Mouse (Mus musculus): ENCODE results near the gene Elp6. TPM values are rescaled to one million over a fixed set of nuclear protein-coding genes. Genes with fewer than 3 reads are reported as not detected.

The Elp6 gene
- polyA plus RNA-seq, 1 experiment from 2014 or later: 46.6 TPM

DNA sequence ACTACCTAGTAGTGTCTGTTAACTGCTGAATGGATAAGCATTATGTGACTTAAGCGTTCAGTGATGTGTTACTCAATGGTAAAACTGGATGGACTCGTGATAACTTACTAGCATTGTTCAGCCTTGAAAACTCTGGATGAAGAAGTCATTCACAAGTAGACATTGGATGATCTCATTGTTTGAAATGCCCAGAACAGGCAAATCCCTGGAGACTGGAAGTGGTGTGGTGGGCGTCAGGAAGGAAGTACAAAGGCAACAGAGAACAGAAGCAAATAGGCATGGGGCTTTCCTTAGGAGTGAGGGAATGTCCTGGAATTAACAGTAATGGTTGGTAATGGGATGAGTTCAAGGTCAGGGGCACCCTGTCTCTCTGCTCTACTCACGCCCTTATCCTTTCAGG is 43.9 kb downstream of the Elp6 start:
- no peaks in the 10 kb centered on the region for H3K9me3 ChIP-seq (replicated peaks)
- H3K4me1 ChIP-seq: peaks cover 11% of the 10 kb centered on the region
- 88% methylated on average over 4 of the region's 4 CpGs for WGBS
- no peak overlapping the region for H3K27ac ChIP-seq
- no peak overlapping the region for H3K4me3 ChIP-seq
- DNase-seq (ENCODE audit: low spot score): no peak
- H3K27me3 ChIP-seq (ENCODE audit: low read depth, poor library complexity, severe bottlenecking): no peaks in the 10 kb centered on the region
- no peaks in the 10 kb centered on the region; the same call in 1 of the 2 replicates for H3K36me3 ChIP-seq

DNA sequence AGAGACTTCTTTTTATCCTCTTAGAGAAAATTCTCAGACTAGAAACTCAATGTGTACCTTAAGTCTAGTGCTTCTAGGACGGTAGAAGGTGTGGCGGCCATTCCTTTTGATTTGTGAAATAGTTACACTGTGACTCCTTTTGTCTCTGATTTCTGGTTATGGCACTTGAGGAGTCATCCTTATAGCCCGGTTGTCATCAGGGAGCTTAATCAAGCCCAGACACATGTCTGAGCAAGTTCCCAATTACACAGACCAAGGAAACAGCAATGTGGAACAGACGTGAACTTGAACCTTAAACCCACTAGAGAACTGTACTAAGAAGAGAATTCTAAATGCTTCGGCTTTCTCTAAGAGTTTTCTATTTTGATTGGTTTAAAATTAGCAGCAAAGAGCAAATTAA is 45.2 kb downstream of the Elp6 start:
- Histone ChIP-seq H3K4me1 (peaks cover 6% of the 10 kb centered on the region), H3K9me3 (replicated peaks) (no peaks in the 10 kb centered on the region), H3K36me3 (peaks cover 3% of the 10 kb centered on the region; the same call in 1 of the 2 replicates), H3K27me3 (ENCODE audit: low read depth, poor library complexity, severe bottlenecking) (no peaks in the 10 kb centered on the region), H3K27ac (no peak overlapping the region), H3K4me3 (no peak overlapping the region)
- DNase-seq (ENCODE audit: low spot score): no peak
- WGBS: 81% methylated on average over 5 of the region's 5 CpGs

DNA sequence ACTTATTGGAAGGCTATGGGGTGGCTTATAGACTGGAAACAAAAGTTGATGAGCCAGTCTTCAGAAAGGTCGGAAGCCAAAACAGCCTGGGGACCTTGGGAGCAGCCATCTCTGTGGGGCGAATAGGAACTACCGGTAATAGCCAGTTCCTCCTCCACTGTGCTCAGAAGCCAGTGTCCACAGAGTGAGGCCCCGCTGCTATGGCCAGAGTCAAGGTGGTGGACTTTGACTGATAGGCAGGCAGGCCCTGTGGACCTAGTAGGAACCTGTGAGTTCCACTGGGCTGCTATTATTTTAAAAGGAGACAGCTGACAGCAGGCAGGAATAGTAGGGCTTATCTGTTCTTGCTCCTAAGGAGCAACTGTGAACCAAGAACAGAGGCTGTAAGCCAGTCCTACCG is 45.6 kb downstream of the Elp6 start:
- Histone ChIP-seq H3K27ac (no peak overlapping the region), H3K36me3 (peaks cover 3% of the 10 kb centered on the region; the same call in 1 of the 2 replicates), H3K27me3 (ENCODE audit: low read depth, poor library complexity, severe bottlenecking) (no peaks in the 10 kb centered on the region), H3K4me1 (peaks cover 2% of the 10 kb centered on the region), H3K4me3 (no peak overlapping the region), H3K9me3 (replicated peaks) (no peaks in the 10 kb centered on the region)
- no peak for DNase-seq (ENCODE audit: low spot score)
- 87% methylated on average over 5 of the region's 5 CpGs for WGBS

DNA sequence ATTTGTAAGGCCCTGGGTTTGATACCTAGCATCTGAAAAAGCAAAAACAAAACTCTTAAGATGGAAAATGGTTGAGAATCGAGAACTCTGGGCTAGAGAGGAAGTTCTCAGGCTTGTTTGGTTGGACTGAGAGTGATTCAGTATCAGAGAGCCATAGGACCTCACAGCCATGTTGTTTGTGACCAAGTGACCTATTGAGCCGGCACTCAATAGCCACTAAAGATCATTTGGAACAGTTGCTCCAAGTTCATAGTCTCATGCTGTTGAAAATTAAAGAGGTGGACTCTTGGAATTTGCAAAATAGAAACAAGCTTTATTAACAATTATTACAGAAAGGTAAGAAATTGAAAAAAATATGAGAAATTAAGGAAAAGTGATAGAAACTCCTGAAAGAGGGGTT is 46.4 kb downstream of the Elp6 start:
- no peak overlapping the region for H3K4me3 ChIP-seq
- no peaks in the 10 kb centered on the region; the same call in 1 of the 2 replicates for H3K4me1 ChIP-seq
- WGBS: 85% methylated on average over 2 of the region's 2 CpGs
- no peak overlapping the region for H3K27ac ChIP-seq
- H3K9me3 ChIP-seq (replicated peaks): no peaks in the 10 kb centered on the region
- no peak for DNase-seq (ENCODE audit: low spot score)
- no peaks in the 10 kb centered on the region for H3K27me3 ChIP-seq (ENCODE audit: low read depth, poor library complexity, severe bottlenecking)
- peaks cover 6% of the 10 kb centered on the region; the same call in 1 of the 2 replicates for H3K36me3 ChIP-seq

DNA sequence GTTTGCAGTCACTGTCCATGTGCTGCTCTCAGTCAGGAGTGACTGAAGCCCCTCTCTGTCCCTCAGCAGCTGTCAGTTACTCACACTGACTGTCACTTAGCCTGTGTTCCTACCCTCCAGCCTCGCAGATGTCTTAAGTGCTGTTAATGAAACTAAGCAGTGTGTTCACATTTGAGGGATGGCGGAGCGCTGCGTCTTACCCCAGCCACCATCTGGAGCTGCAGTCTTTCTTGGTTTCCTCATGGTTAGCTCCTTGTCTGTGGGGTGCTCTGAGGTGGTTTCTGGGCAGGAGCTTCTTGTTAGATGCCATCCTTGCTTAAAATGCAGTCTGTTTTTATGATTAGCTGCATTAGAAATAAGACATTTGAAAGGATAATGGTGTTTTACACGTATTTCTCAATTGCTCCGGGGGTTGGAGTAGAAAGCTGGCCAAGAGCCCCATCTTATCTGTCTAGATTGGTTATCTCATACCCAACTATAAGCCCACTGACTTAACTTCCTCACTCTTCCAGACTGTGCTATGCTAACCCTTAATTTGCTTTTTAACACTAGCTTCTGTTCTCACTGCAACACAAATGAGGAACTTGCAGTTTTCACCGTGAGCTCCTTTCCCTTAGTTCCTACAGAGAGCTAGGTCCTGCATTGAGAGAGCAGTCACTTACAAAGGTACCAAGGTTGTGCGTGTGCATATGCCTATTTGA is 47.1 kb downstream of the Elp6 start:
- WGBS: 90% methylated on average over 8 of the region's 8 CpGs
- Histone ChIP-seq H3K27ac (no peak overlapping the region), H3K9me3 (replicated peaks) (no peaks in the 10 kb centered on the region), H3K36me3 (peaks cover 9% of the 10 kb centered on the region; the same call in 1 of the 2 replicates), H3K4me3 (no peak overlapping the region), H3K4me1 (no peaks in the 10 kb centered on the region; the same call in 1 of the 2 replicates), H3K27me3 (ENCODE audit: low read depth, poor library complexity, severe bottlenecking) (no peaks in the 10 kb centered on the region)
- DNase-seq (ENCODE audit: low spot score): no peak

DNA sequence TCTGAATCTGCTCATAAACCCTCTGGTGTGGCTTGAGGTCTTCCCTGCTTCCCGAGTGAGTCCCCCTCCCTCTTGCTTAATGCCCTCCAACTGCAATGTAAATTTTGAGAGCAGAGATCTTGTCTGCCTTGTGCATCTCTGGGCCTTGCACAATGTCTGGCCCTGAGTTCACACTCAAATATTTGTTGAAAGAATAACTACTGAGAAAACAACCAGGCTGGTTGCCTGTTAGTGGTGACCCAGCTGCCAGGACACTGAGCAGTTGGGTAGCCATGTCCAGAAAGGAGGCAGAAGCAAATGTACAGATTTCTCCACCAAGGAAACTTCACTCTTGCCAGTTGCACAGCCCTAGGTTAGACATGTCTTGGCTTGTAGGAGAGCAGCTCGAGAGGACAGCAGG is 53.4 kb downstream of the Elp6 start:
- H3K27ac ChIP-seq: no peak overlapping the region
- no peak for DNase-seq (ENCODE audit: low spot score)
- WGBS: 86% methylated on average over 2 of the region's 2 CpGs

DNA sequence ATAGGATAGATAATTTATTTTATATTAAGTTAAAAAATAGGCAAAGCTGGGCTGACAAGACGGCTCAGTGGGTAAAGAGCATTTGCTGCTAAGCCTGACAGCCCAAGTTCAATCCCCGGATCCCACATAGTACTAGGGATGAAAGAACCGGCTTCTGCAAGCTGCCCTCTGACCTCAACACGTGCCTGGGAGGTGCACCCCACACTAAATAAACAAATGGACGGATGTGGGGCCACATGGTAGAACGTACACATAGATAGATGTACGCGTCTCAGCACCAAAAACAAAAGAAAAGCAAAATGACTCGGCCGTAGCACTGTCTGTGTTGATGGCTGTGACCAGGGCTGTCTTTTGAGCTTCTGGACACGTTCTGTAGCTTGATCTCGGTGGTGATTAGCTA is 56.3 kb downstream of the Elp6 start:
- Histone ChIP-seq H3K4me1 (no peaks in the 10 kb centered on the region), H3K27me3 (ENCODE audit: low read depth, poor library complexity, severe bottlenecking) (no peaks in the 10 kb centered on the region), H3K36me3 (peaks cover 43% of the 10 kb centered on the region), H3K9me3 (replicated peaks) (no peaks in the 10 kb centered on the region), H3K27ac (no peak overlapping the region), H3K4me3 (no peak overlapping the region)
- 81% methylated on average over 12 of the region's 12 CpGs for WGBS
- DNase-seq (ENCODE audit: low spot score): no peak

More for the DNA sequence above, 53.4 kb downstream of the Elp6 start:
- Histone ChIP-seq H3K4me3 (no peak overlapping the region), H3K36me3 (peaks cover 28% of the 10 kb centered on the region), H3K27me3 (ENCODE audit: low read depth, poor library complexity, severe bottlenecking) (no peaks in the 10 kb centered on the region), H3K4me1 (no peaks in the 10 kb centered on the region), H3K9me3 (replicated peaks) (no peaks in the 10 kb centered on the region)

DNA sequence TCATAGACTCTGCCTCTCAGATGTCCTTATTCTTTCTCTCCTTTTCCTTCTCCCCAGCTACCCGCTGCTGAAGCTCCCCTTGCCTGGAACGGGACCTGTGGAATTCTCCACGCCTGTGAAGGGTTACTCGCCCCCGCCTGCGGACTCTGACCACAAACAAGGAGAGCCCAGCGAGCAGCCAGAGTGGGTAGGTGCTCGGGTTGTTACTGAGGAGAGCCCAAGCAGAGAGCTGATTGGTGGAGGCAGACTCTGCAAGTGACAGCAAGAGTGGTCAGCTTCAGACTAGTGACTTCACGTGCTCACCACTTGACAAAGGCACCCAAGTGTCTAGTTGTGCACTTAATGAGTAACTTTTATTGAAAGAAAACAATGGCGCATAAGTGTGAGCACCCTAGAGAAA is 57.4 kb downstream of the Elp6 start:
- Histone ChIP-seq H3K4me1 (0 out of 2 replicates have a peak, but pooled peaks cover 5% of the 10 kb centered on the region), H3K4me3 (no peak overlapping the region), H3K27me3 (ENCODE audit: low read depth, poor library complexity, severe bottlenecking) (no peaks in the 10 kb centered on the region), H3K9me3 (replicated peaks) (no peaks in the 10 kb centered on the region), H3K36me3 (peaks cover 39% of the 10 kb centered on the region), H3K27ac (no peak overlapping the region)
- WGBS: 88% methylated on average over 10 of the region's 10 CpGs
- DNase-seq (ENCODE audit: low spot score): no peak

DNA sequence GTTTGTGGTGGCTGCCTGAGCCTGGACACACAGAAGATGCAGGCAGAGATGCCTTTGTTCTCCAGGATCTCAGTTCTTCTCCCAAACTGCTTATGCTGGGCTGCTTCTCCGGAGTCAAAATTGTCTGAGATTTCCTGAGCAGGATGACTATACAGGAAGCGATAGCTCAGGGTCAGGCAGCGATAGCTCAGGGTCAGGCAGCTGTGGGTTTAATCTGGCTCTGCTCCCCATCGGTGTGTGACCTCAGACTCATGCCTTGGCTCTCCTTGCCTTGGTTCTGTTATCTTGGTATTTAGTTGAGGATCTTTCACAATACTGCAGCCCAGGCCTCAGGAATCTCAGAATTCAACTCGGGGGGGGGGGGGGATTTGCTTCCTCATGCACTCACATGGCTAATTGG is 61.8 kb downstream of the Elp6 start:
- H3K27ac ChIP-seq: no peak overlapping the region

DNA sequence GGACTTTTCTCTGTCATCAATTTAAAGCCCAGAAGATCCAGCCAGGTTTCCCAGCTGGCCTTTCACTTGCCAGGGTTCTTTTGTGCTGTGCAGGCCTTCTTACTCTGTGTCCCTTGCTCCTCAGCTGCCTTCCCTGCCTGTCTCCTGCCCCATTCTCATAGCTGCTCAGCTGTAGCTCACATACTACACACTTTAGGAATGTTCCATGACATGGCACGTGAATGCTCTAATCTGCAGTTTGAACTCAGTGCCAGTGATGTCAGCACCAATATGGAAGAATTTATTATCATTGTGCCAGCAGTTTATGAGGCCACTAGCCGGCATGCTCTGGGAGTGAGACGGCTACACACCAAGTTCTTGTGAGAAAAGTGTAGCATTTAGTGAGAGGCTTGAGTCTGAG is 64.9 kb downstream of the Elp6 start:
- H3K27me3 ChIP-seq (ENCODE audit: low read depth, poor library complexity, severe bottlenecking): no peaks in the 10 kb centered on the region
- H3K36me3 ChIP-seq: peaks cover 41% of the 10 kb centered on the region
- H3K4me3 ChIP-seq: no peak overlapping the region
- 0 out of 2 replicates have a peak, but pooled peaks cover 5% of the 10 kb centered on the region for H3K4me1 ChIP-seq
- WGBS: 90% methylated on average over 3 of the region's 3 CpGs
- H3K9me3 ChIP-seq (replicated peaks): no peaks in the 10 kb centered on the region
- no peak overlapping the region for H3K27ac ChIP-seq
- DNase-seq (ENCODE audit: low spot score): no peak

More for the DNA sequence above, 61.8 kb downstream of the Elp6 start:
- DNase-seq (ENCODE audit: low spot score): no peak
- Histone ChIP-seq H3K4me3 (no peak overlapping the region), H3K9me3 (replicated peaks) (no peaks in the 10 kb centered on the region), H3K27me3 (ENCODE audit: low read depth, poor library complexity, severe bottlenecking) (no peaks in the 10 kb centered on the region), H3K36me3 (peaks cover 34% of the 10 kb centered on the region), H3K4me1 (0 out of 2 replicates have a peak, but pooled peaks cover 5% of the 10 kb centered on the region)
- WGBS: 72% methylated on average over 5 of the region's 5 CpGs

Small RNAs within 50 kb of the gene (microRNA-seq; reads per million reads assigned to microRNA genes)
- gene Mir6236: 659 reads per million, percentile 69 among the genes with 10 or more reads in this experiment

Other genes starting within 250 kb of the Elp6 start
- gene Smarcc1, start 187.5 kb upstream of the Elp6 start, polyA plus RNA-seq (2016; fragmentation: Nextera tagmentation; extraction: Ambion mirVana): 208 and 227 TPM in 2 replicates
- gene Dhx30, start 187.3 kb upstream of the Elp6 start, polyA plus RNA-seq (2016; fragmentation: Nextera tagmentation; extraction: Ambion mirVana): 195 and 219 TPM in 2 replicates
- gene Cspg5, start 61.4 kb upstream of the Elp6 start, polyA plus RNA-seq (2016; fragmentation: Nextera tagmentation; extraction: Ambion mirVana): 0.11 and 0.13 TPM in 2 replicates
- 37.9 and 41.7 TPM in 2 replicates for gene Scap, start 28.1 kb downstream of the Elp6 start, polyA plus RNA-seq (2016; fragmentation: Nextera tagmentation; extraction: Ambion mirVana)
- gene Ptpn23, start 103.0 kb downstream of the Elp6 start, polyA plus RNA-seq (2016; fragmentation: Nextera tagmentation; extraction: Ambion mirVana): 18.0 and 18.5 TPM in 2 replicates
- gene Ngp, start 114.6 kb downstream of the Elp6 start, polyA plus RNA-seq (2016; fragmentation: Nextera tagmentation; extraction: Ambion mirVana): not detected in 2 replicates
- 8.5 and 10.3 TPM in 2 replicates for gene Klhl18, start 171.5 kb downstream of the Elp6 start, polyA plus RNA-seq (2016; fragmentation: Nextera tagmentation; extraction: Ambion mirVana)
- gene Kif9, start 171.8 kb downstream of the Elp6 start, polyA plus RNA-seq (2016; fragmentation: Nextera tagmentation; extraction: Ambion mirVana): 0.74 and 0.75 TPM in 2 replicates
- 36.4 and 42.5 TPM in 2 replicates for gene Setd2, start 227.4 kb downstream of the Elp6 start, polyA plus RNA-seq (2016; fragmentation: Nextera tagmentation; extraction: Ambion mirVana)

All from limb, embryonic 10.5 days (tissue).